Mouse (Mus musculus) monocyte, adult 5-6 weeks (primary cell): ENCODE data around the gene Ptpn7. TPM values are rescaled to one million over a fixed set of nuclear protein-coding genes. Genes with fewer than 3 reads are reported as not detected.
"Not testable (repeated sequence)": the region's sequence is repeated elsewhere in the genome, so short reads cannot be mapped to it uniquely, and the experiment has no call there.

Source experiments
- ATAC-seq: fragments of 153-309, 156-312 bp; replicated peaks from 2 replicates; pipeline ENCODE4 v1.8.0; 2017; ENCODE audit warnings: mild to moderate bottlenecking; ENCODE audit not compliant: low TSS enrichment, insufficient number of reproducible peaks, severe bottlenecking, poor library complexity, low FRiP score
- total RNA-seq: library from RNA; stranded (forward); fragments of 200-1000, 200-491, 200-594 nt; gene quantifications from 3 replicates; pipeline ENCODE4 v1.2.3, GENCODE M21; 2017

Ptpn7 gene
- total RNA-seq, 1 experiment from 2014 or later = 26.0 TPM

GRCm38 (mm10) chr1:135177724-135178123 is 45.2 kb downstream of the Ptpn7 start:
- no peak for ATAC-seq

GRCm38 (mm10) chr1:135178863-135179262 is 46.4 kb downstream of the Ptpn7 start:
- no peak for ATAC-seq

- no peak for ATAC-seq
Observed at GRCm38 (mm10) chr1:135180830-135181229, 48.3 kb downstream of the Ptpn7 start.

GRCm38 (mm10) chr1:135181275-135181674 is 48.8 kb downstream of the Ptpn7 start:
- ATAC-seq = no peak

- ATAC-seq = no peak
Observed at GRCm38 (mm10) chr1:135181880-135182623, 49.6 kb downstream of the Ptpn7 start.

- no peak for ATAC-seq
Observed at GRCm38 (mm10) chr1:135182975-135183374, 50.5 kb downstream of the Ptpn7 start.

- no peak for ATAC-seq
Observed at GRCm38 (mm10) chr1:135183448-135183847, 50.9 kb downstream of the Ptpn7 start.

GRCm38 (mm10) chr1:135183941-135184570 is 51.6 kb downstream of the Ptpn7 start:
- no peak for ATAC-seq

GRCm38 (mm10) chr1:135185936-135186335 is 53.4 kb downstream of the Ptpn7 start:
- no peak for ATAC-seq

- no peak for ATAC-seq
Observed at GRCm38 (mm10) chr1:135186427-135186826, 53.9 kb downstream of the Ptpn7 start.

GRCm38 (mm10) chr1:135187016-135187415 is 54.5 kb downstream of the Ptpn7 start:
- ATAC-seq = not testable (repeated sequence)

- ATAC-seq = no peak
Observed at GRCm38 (mm10) chr1:135188197-135188596, 55.7 kb downstream of the Ptpn7 start.

GRCm38 (mm10) chr1:135189186-135189585 is 56.7 kb downstream of the Ptpn7 start:
- ATAC-seq = no peak

- not testable (repeated sequence) for ATAC-seq
Observed at GRCm38 (mm10) chr1:135194335-135194734, 61.8 kb downstream of the Ptpn7 start.

Other genes with a start within 250 kb of the Ptpn7 start
- 4.5 to 13.3 TPM (median 7.7 TPM) in 3 replicates for gene Ppp1r12b, start 176.8 kb upstream of the Ptpn7 start, total RNA-seq
- gene Ube2t, start 170.1 kb upstream of the Ptpn7 start, total RNA-seq = 2.3 to 8.6 TPM (median 3.1 TPM) in 3 replicates
- gene Lgr6, start 27.4 kb upstream of the Ptpn7 start, total RNA-seq = 0.10 to 0.32 TPM in 2 of 3 replicates, not detected in the other
- 52.6 to 85.7 TPM (median 55.1 TPM) in 3 replicates for gene Arl8a, start 14.1 kb downstream of the Ptpn7 start, total RNA-seq
- not detected in 3 replicates for gene Gpr37l1, start 35.0 kb downstream of the Ptpn7 start, total RNA-seq
- 0.19 TPM in 1 of 3 replicates, not detected in the others for gene Elf3, start 125.9 kb downstream of the Ptpn7 start, total RNA-seq
- gene Rnpep, start 151.4 kb downstream of the Ptpn7 start, total RNA-seq = 66.6 to 85.9 TPM (median 71.4 TPM) in 3 replicates
- gene Timm17a, start 181.1 kb downstream of the Ptpn7 start, total RNA-seq = 11.7 to 18.5 TPM (median 16.7 TPM) in 3 replicates
- not detected in 3 replicates for gene Lmod1, start 192.1 kb downstream of the Ptpn7 start, total RNA-seq
- gene Shisa4, start 242.5 kb downstream of the Ptpn7 start, total RNA-seq = not detected in 3 replicates